Mouse (Mus musculus): Measurements from ENCODE around the gene Ace3. TPM values are rescaled to one million over a fixed set of nuclear protein-coding genes. Genes with fewer than 3 reads are reported as not detected.

Gene Ace3
- polyA plus RNA-seq, 1 experiment from 2014 or later, result not detected

- peaks cover 12% of the 10 kb centered on the region for H3K4me1 ChIP-seq (ENCODE audit: control insufficient read depth, insufficient read depth, low read length)
- under 1% methylated on average over 56 of the region's 66 CpGs for WGBS
- H3K4me2 ChIP-seq (ENCODE audit: low read depth, low read length), result peak within 1 kb of the TSS; percentile 91
- H3K9ac ChIP-seq (ENCODE audit: low read depth, low read length), result peak within 1 kb of the TSS; percentile 93
- peak within 1 kb of the TSS; percentile 88 for H3K27ac ChIP-seq (replicated peaks; ENCODE audit: low read depth, low read length)
- 0 out of 2 replicates have a peak, but pooled peaks cover 2% of the 10 kb centered on the region for H3K36me3 ChIP-seq (ENCODE audit: control insufficient read depth, insufficient read depth, low read length)
- DNase-seq (ENCODE audit: low spot score) (peak; percentile 99), ATAC-seq (ENCODE audit: low read depth) (peak; percentile 99)
- H3K4me3 ChIP-seq (ENCODE audit: low read depth, low read length), result peak within 1 kb of the TSS; percentile 98
- H3K27me3 ChIP-seq (replicated peaks; ENCODE audit: control insufficient read depth, insufficient read depth, low read length), result no peaks in the 10 kb centered on the region
- no peaks in the 10 kb centered on the region for H3K9me3 ChIP-seq (ENCODE audit: control insufficient read depth, low read length)
Measured at GRCm38 (mm10) chr11:106036548-106037417, 42.3 kb downstream of the Ace3 start, which contains the start of gene Dcaf7. Gene Dcaf7, plus strand, starts transcription at chr11:106036872.

- ATAC-seq (ENCODE audit: low read depth), result no peak; the same call in 1 of the 2 replicates
Measured at GRCm38 (mm10) chr11:106037418-106037751, 42.9 kb downstream of the Ace3 start.

GRCm38 (mm10) chr11:106044349-106044748, 49.9 kb downstream of the Ace3 start:
- H3K27ac ChIP-seq (replicated peaks; ENCODE audit: low read depth, low read length), result no peak overlapping the region
- no peaks in the 10 kb centered on the region for H3K27me3 ChIP-seq (replicated peaks; ENCODE audit: control insufficient read depth, insufficient read depth, low read length)
- no peak overlapping the region for H3K9ac ChIP-seq (ENCODE audit: low read depth, low read length)
- H3K4me3 ChIP-seq (ENCODE audit: low read depth, low read length), result no peak overlapping the region
- H3K9me3 ChIP-seq (ENCODE audit: control insufficient read depth, low read length), result no peaks in the 10 kb centered on the region
- H3K4me1 ChIP-seq (ENCODE audit: control insufficient read depth, insufficient read depth, low read length), result no peaks in the 10 kb centered on the region
- DNase-seq (ENCODE audit: low spot score) (no peak), ATAC-seq (ENCODE audit: low read depth) (no peak)
- H3K36me3 ChIP-seq (ENCODE audit: control insufficient read depth, insufficient read depth, low read length), result peaks cover 30% of the 10 kb centered on the region
- H3K4me2 ChIP-seq (ENCODE audit: low read depth, low read length), result no peak overlapping the region

More at GRCm38 (mm10) chr11:106037418-106037751, 42.9 kb downstream of the Ace3 start:
- WGBS, result 0% methylated on average over 13 of the region's 13 CpGs
- Histone ChIP-seq H3K4me2 (ENCODE audit: low read depth, low read length) (peak overlapping the region; percentile 91), H3K9me3 (ENCODE audit: control insufficient read depth, low read length) (no peaks in the 10 kb centered on the region), H3K4me3 (ENCODE audit: low read depth, low read length) (peak overlapping the region; percentile 98), H3K9ac (ENCODE audit: low read depth, low read length) (peak overlapping the region; percentile 93), H3K36me3 (ENCODE audit: control insufficient read depth, insufficient read depth, low read length) (0 out of 2 replicates have a peak, but pooled peaks cover 2% of the 10 kb centered on the region), H3K27me3 (replicated peaks; ENCODE audit: control insufficient read depth, insufficient read depth, low read length) (no peaks in the 10 kb centered on the region), H3K27ac (replicated peaks; ENCODE audit: low read depth, low read length) (peak overlapping the region; percentile 88), H3K4me1 (ENCODE audit: control insufficient read depth, insufficient read depth, low read length) (peaks cover 12% of the 10 kb centered on the region)
- DNase-seq (ENCODE audit: low spot score), result peak; percentile 72

GRCm38 (mm10) chr11:106045256-106045655, 50.8 kb downstream of the Ace3 start:
- 84% methylated on average over 1 of the region's 1 CpGs for WGBS
- no peaks in the 10 kb centered on the region for H3K9me3 ChIP-seq (ENCODE audit: control insufficient read depth, low read length)
- H3K4me1 ChIP-seq (ENCODE audit: control insufficient read depth, insufficient read depth, low read length), result no peaks in the 10 kb centered on the region
- DNase-seq (ENCODE audit: low spot score) (no peak), ATAC-seq (ENCODE audit: low read depth) (no peak)
- H3K4me2 ChIP-seq (ENCODE audit: low read depth, low read length), result no peak overlapping the region
- no peak overlapping the region for H3K27ac ChIP-seq (replicated peaks; ENCODE audit: low read depth, low read length)
- no peak overlapping the region for H3K4me3 ChIP-seq (ENCODE audit: low read depth, low read length)
- H3K9ac ChIP-seq (ENCODE audit: low read depth, low read length), result no peak overlapping the region
- peaks cover 38% of the 10 kb centered on the region for H3K36me3 ChIP-seq (ENCODE audit: control insufficient read depth, insufficient read depth, low read length)
- no peaks in the 10 kb centered on the region for H3K27me3 ChIP-seq (replicated peaks; ENCODE audit: control insufficient read depth, insufficient read depth, low read length)

DNA sequence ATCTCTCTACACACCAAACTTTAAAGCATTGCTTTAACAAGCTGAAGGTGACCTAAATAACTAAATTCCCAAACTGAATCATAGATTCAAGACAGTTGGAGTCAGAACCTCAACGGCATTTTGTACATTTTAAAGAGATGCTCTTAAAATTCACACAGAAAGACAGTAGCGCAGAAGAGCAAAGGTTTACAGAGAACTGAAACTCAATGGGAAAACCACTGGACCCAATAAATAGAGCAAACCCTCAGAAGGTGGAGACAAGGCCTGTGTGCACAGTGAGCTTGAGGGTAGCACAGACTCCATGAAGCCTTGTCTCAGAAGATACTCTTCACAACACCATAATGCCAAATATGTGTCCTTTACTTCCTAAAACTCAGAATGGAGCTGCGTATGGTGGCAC, 51.3 kb downstream of the Ace3 start:
- H3K27me3 ChIP-seq (replicated peaks; ENCODE audit: control insufficient read depth, insufficient read depth, low read length), result no peaks in the 10 kb centered on the region
- no peak overlapping the region for H3K27ac ChIP-seq (replicated peaks; ENCODE audit: low read depth, low read length)
- no peaks in the 10 kb centered on the region for H3K4me1 ChIP-seq (ENCODE audit: control insufficient read depth, insufficient read depth, low read length)
- 93% methylated on average over 3 of the region's 3 CpGs for WGBS
- no peak overlapping the region for H3K4me2 ChIP-seq (ENCODE audit: low read depth, low read length)
- no peak overlapping the region for H3K9ac ChIP-seq (ENCODE audit: low read depth, low read length)
- DNase-seq (ENCODE audit: low spot score) (no peak), ATAC-seq (ENCODE audit: low read depth) (no peak)
- no peaks in the 10 kb centered on the region for H3K9me3 ChIP-seq (ENCODE audit: control insufficient read depth, low read length)
- peaks cover 43% of the 10 kb centered on the region for H3K36me3 ChIP-seq (ENCODE audit: control insufficient read depth, insufficient read depth, low read length)
- H3K4me3 ChIP-seq (ENCODE audit: low read depth, low read length), result no peak overlapping the region

- Histone ChIP-seq H3K4me2 (ENCODE audit: low read depth, low read length) (no peak overlapping the region), H3K4me3 (ENCODE audit: low read depth, low read length) (no peak overlapping the region), H3K9ac (ENCODE audit: low read depth, low read length) (no peak overlapping the region), H3K27ac (replicated peaks; ENCODE audit: low read depth, low read length) (no peak overlapping the region), H3K27me3 (replicated peaks; ENCODE audit: control insufficient read depth, insufficient read depth, low read length) (no peaks in the 10 kb centered on the region), H3K9me3 (ENCODE audit: control insufficient read depth, low read length) (no peaks in the 10 kb centered on the region), H3K36me3 (ENCODE audit: control insufficient read depth, insufficient read depth, low read length) (peaks cover 48% of the 10 kb centered on the region), H3K4me1 (ENCODE audit: control insufficient read depth, insufficient read depth, low read length) (no peaks in the 10 kb centered on the region)
- WGBS, result 84% methylated on average over 9 of the region's 9 CpGs
- DNase-seq (ENCODE audit: low spot score), result no peak
- ATAC-seq (ENCODE audit: low read depth), result no peak
Measured at GRCm38 (mm10) chr11:106046584-106046983, 52.1 kb downstream of the Ace3 start.

- no peak for DNase-seq (ENCODE audit: low spot score)
- ATAC-seq (ENCODE audit: low read depth), result no peak
- no peaks in the 10 kb centered on the region for H3K27me3 ChIP-seq (replicated peaks; ENCODE audit: control insufficient read depth, insufficient read depth, low read length)
- no peak overlapping the region for H3K4me2 ChIP-seq (ENCODE audit: low read depth, low read length)
- H3K36me3 ChIP-seq (ENCODE audit: control insufficient read depth, insufficient read depth, low read length), result peaks cover 97% of the 10 kb centered on the region
- H3K4me1 ChIP-seq (ENCODE audit: control insufficient read depth, insufficient read depth, low read length), result no peaks in the 10 kb centered on the region
- WGBS, result 88% methylated on average over 2 of the region's 2 CpGs
- H3K27ac ChIP-seq (replicated peaks; ENCODE audit: low read depth, low read length), result no peak overlapping the region
- no peaks in the 10 kb centered on the region for H3K9me3 ChIP-seq (ENCODE audit: control insufficient read depth, low read length)
- no peak overlapping the region for H3K9ac ChIP-seq (ENCODE audit: low read depth, low read length)
- H3K4me3 ChIP-seq (ENCODE audit: low read depth, low read length), result no peak overlapping the region
Measured at GRCm38 (mm10) chr11:106053921-106054320, 59.4 kb downstream of the Ace3 start.

DNA sequence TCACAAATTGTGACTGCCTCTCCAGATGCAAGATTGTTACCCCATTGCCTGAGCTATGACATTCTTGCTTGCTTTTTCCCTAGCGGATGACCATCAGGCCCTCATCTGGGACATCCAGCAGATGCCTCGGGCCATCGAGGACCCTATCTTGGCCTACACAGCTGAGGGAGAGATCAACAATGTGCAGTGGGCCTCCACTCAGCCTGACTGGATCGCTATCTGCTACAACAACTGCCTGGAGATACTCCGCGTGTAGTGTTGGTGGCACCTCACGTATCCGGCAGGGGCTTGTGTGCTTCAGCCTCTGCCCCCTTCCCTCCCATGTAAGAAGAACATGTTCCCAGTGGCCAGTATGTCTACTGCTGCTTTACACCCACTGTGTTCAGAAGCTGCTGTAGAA, 60.1 kb downstream of the Ace3 start:
- ATAC-seq (ENCODE audit: low read depth) (no peak), DNase-seq (ENCODE audit: low spot score) (no peak)
- Histone ChIP-seq H3K4me2 (ENCODE audit: low read depth, low read length) (no peak overlapping the region), H3K36me3 (ENCODE audit: control insufficient read depth, insufficient read depth, low read length) (peaks cover 98% of the 10 kb centered on the region), H3K4me3 (ENCODE audit: low read depth, low read length) (no peak overlapping the region), H3K9me3 (ENCODE audit: control insufficient read depth, low read length) (no peaks in the 10 kb centered on the region), H3K9ac (ENCODE audit: low read depth, low read length) (no peak overlapping the region), H3K27me3 (replicated peaks; ENCODE audit: control insufficient read depth, insufficient read depth, low read length) (no peaks in the 10 kb centered on the region), H3K27ac (replicated peaks; ENCODE audit: low read depth, low read length) (no peak overlapping the region), H3K4me1 (ENCODE audit: control insufficient read depth, insufficient read depth, low read length) (no peaks in the 10 kb centered on the region)
- 94% methylated on average over 8 of the region's 8 CpGs for WGBS

Measured in embryonic facial prominence, embryonic 14.5 days (tissue).